Mouse (Mus musculus) heart, postnatal 36 days (tissue): Measurements from ENCODE around the gene Plscr3. TPM values are rescaled to one million over a fixed set of nuclear protein-coding genes. Genes with fewer than 3 reads are reported as not detected.
A peak's percentile ranks its signal among the peaks of the same experiment; 100 is the strongest.

Experiments
- DNase-seq, 2 experiments: peaks; one replicate each; pipeline ENCODE4 v3.0.0; 2021 to 2022
- intact Hi-C: fragments of 180-260 bp; cut with DNase I; formaldehyde crosslinking; loops from one replicate; pipeline ENCODE4 v1.15.1; 2025
- total RNA-seq, 2 experiments: library from RNA; stranded (reverse); gene quantifications; 2 replicates each; pipeline ENCODE4 v1.2.3; 2021

Plscr3 gene
- total RNA-seq, 2 experiments from 2014 or later = 24.6 to 26.7 TPM

GRCm38 (mm10) chr11:69822080-69822479 lies 24.1 kb upstream of the Plscr3 start, which contains the start of gene Spem1:
Spem1 (minus strand) TSS chr11:69822180.
- DNase-seq = no peak
- intact Hi-C loops = loop anchor here (5.0 kb wide), 1 partner anchor 45 kb away; no protein-coding TSS in a partner anchor

GRCm38 (mm10) chr11:69823456-69823855 lies 22.7 kb upstream of the Plscr3 start:
- no peak for DNase-seq
- intact Hi-C loops = loop anchor here (5.0 kb wide), 1 partner anchor 44 kb away; no protein-coding TSS in a partner anchor

- DNase-seq = no peak
- intact Hi-C loops = no loop called here
These were observed 17.3 kb upstream of the Plscr3 start for GRCm38 (mm10) chr11:69828832-69829231.

DNA sequence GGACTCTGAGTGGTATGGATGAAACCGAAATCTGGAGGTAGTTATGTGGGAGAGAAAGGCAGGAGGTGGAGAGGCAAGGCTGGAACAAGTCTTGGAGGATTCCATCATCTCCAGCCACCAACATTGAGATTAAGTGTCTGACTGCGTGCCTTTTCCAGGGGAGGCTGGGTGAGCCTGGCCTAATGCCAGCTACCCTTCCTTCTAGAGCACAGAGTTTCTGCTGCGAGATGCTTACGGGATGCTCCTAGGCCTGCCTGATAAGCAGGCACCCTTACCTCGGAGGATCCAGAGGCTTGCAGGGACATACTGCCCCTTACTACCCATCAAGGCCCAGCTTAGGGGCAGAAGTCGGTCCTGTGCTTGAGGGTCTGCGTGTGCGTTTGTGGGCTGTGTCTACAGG lies 12.6 kb upstream of the Plscr3 start:
- intact Hi-C loops = no loop called here
- no peak for DNase-seq

DNA sequence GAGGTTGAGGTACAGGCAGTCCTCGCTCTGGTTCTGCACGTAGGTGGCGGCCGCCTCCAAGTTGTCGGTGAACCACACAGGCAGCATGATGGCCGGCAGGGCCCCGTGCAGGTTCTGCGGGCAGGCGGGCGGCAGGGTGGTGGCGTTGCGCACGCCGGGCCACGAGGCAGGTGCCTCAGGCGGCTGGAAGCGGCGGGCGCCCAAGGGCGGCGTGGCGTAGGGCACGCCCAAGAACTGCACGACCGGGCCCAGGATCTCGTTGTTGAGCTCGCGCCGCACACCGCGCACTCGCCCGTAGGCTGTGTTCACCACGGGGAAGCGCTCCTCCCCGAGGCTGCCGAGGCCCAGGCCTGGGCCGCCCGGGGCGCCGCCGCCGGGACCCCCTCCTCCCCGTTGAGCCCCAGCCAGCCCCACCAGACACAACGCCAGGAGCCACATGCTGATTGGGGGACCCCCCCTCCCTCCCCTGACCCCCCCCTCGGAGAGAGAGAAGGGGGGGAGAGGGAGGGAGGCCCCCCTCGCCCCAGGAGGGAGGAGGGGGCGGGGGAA lies 12.1 kb upstream of the Plscr3 start:
- no peak for DNase-seq
- intact Hi-C loops = loop anchor here (2.0 kb wide), 1 partner anchor 31 kb away; no protein-coding TSS in a partner anchor

DNA sequence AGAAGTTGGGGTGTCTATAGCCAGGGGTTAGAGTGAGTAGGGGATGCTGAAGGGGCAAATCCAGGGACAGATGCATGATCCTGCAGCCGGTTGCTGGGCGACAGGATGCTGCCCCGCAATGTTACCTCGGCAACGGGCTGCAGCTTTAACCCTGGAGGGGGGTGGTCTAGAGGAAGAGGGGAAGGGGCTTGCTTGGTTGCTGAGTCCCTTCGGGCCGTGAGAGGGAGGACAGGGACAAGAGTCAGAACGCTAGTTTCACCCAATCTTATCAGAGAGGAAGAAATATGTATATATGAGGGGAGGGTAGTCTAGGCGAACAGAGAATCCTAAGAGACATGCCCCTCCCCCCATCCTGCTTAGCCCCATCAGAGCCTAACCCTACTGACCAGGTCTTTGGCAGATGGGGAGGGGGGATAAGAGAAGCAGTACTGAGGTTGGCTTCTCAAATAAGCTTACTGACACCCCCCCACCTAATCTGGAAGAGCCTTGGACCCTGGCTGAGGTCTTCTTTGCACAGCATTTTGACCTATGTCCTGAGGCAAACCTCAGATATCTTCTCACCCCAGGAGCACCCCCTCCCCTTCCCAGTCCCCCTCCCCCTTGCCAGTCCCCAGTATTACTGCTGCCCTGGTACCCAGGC lies 10.7 kb upstream of the Plscr3 start:
- intact Hi-C loops = loop anchor here (2.0 kb wide), 1 partner anchor 33 kb away; no protein-coding TSS in a partner anchor
- no peak for DNase-seq

DNA sequence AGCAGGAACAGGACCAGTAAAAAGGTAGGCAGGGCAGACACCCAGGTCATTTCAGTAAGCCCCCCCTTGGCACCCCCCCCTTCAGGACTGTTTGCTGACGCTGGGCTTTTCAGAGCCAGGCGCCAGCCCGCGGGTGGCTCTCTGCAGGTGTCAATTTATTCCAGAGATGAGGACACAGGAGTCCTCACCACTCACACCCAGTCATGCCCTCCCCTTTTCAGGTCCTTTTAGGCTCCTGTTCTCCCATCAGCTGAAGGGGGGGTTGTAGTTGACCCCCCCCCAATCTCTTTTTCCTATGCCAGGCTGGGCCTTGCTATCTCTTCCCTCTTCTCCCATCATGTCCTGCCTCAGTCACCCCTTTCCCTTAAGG lies 10.2 kb upstream of the Plscr3 start:
- DNase-seq = no peak
- intact Hi-C loops = loop anchor here (2.0 kb wide), 1 partner anchor 33 kb away; no protein-coding TSS in a partner anchor

DNA sequence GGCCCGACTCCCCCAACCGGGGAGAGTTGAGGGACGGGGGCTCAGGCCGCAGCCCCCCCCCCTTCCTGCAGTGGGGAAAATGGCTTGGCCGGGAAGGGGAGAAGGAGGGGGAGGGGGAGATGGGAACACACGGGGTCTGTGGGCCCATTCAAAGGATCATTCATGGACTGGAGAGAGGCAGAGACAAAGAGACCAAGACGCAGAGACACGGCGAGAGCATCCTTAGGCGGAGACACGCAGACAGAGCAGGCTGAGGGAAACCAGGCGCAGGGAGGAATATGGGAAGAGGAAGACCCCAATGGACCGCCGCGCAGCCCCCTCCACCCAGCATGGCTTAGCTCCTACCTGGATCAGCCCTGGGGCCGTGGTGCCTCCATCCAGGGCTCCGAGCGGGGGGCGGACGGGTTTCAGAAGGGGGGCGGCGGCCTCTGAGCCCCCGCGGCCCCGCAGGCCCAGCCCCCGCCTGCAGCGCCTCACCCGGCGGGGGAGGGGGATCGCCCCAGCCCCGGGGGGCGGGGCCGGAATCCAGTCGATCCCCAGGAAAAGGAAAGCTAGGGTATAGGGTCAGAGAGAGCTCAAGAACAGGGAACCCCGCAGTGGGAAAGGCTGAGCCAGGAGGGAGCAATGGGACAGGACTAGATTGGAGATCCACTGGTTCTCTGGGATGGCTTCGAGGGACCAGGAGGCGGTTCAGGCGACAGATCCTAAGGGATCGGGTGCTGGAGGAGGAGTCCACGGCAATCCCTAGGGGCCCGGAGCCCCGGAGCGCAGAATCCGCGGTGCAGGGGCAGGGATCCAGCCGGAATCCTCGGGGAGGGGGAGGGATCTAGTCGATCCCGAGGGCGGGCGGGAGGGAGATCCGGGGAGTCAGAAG lies 9.2 kb upstream of the Plscr3 start:
- DNase-seq = peak in 1 of 2 experiments; percentile 42
- intact Hi-C loops = no loop called here

- DNase-seq = no peak
- intact Hi-C loops = no loop called here
These were observed 8.6 kb upstream of the Plscr3 start, which contains the start of gene Nlgn2 for GRCm38 (mm10) chr11:69837604-69837951. Nlgn2 (minus strand) TSS chr11:69837784.

DNA sequence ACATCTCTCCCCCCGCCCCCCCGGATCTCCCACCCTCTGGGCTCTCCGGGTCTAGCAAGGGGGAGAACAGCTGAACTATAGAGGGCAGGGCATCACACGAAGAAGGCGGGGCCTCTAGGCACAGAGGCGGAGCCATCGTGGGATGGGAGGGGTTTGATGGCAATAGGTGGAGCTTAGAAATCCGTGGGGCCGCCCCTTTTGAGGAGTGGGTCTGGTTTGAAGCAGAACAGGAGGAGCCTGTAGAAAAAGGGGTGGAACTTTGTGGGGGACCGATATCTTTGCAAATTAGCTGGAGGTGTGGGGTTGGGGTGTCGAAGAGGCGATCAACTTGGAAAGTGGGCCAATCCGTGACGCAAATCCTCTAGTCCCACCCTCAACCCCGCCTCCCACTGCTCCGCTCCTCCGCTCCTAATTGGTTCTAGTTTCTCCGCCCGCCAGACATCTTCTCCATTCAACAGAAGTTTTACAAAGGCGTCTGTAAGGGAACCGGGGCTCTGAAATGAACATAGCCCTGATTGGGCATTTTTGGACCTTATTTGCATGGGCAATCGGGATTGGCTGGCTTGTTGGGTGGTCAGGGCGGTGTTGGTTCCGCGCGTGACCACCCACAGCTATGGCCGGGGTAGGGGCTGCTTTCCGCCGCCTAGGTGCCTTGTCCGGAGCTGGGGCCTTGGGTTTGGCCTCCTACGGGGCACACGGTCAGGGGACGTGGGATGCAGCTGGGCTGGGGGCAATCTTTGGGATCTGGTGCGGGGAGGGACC lies 8.0 kb upstream of the Plscr3 start, which contains the start of gene Tmem256:
Gene Tmem256 (plus strand): TSS at position 563 of the 762 bp plus-strand sequence.
- intact Hi-C loops = loop anchor here (2.0 kb wide), 1 partner anchor 39 kb away; no protein-coding TSS in a partner anchor
- peak; percentile 92 to 95 for DNase-seq

DNA sequence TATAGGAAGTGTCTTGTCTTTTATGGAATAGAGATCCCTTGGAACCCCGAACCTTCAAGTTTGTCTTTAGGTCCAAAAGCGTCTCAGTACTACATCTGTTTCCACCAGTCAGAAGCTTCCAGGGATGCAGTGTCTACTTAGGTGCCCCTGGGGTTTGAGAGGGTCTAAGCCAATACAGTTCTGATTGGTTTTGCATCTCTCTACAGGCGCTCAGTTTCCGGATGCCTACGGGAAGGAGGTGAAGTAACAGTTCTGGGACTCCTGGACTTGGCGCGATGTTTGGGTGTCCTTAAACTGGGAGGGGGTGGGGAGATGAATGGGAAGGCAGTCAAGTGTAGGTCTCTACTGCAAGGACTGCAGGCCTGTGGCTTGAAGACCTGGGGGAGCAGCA lies 7.5 kb upstream of the Plscr3 start:
- no peak for DNase-seq
- intact Hi-C loops = loop anchor here (2.0 kb wide), 1 partner anchor 38 kb away; no protein-coding TSS in a partner anchor

- intact Hi-C loops = loop anchor here (2.0 kb wide), 2 partner anchors 30 to 88 kb away; partner anchors contain the start of gene Polr2a
- DNase-seq = peak; percentile 42 to 62
These were observed 837 bp downstream of the Plscr3 start for GRCm38 (mm10) chr11:69846738-69847688.

GRCm38 (mm10) chr11:69848021-69848420 lies 1.8 kb downstream of the Plscr3 start:
- intact Hi-C loops = no loop called here
- DNase-seq = no peak

GRCm38 (mm10) chr11:69849128-69849527 lies 3.0 kb downstream of the Plscr3 start:
- no peak for DNase-seq
- intact Hi-C loops = no loop called here

GRCm38 (mm10) chr11:69849884-69850283 lies 3.7 kb downstream of the Plscr3 start:
- intact Hi-C loops = no loop called here
- no peak for DNase-seq

DNA sequence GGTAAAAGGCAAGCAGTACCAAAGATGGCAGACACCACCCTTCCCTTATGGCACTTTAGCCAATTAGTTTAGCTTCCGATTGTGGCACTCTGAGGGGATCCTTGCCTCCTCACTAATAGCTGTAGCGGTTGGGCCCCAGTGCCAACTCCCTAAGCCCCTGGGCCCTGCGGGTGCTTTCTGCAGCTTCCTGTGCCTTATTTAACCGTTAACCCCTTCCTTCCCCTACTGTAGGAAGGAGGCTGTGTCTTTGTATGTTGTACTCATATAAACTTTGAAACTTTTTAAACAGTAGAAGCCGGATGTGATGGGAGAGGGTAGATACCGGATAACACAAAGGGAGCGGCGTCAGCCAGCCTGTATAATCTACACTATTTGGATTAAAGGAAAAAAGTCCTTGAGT lies 4.6 kb downstream of the Plscr3 start:
- intact Hi-C loops = no loop called here
- DNase-seq = no peak

DNA sequence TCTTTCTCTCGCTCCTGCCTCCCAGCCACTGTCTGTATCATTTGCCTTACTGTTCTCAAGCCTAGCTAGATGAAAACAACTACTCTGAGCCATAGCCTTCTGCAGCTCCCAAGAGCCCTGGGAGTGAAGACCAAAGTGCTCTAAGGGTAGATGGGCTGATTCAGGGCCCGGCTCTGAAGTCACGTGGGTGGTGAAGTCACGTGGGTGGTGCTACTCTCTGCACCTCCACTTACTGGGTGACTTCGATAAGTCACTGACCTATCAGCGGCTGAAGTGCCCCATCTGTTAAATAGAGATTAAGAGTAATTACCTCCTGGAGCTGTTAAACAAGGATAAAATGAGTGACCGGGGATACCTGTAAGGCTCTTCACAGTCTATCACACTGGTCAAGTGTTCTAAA lies 7.8 kb downstream of the Plscr3 start:
- intact Hi-C loops = no loop called here
- no peak for DNase-seq

DNA sequence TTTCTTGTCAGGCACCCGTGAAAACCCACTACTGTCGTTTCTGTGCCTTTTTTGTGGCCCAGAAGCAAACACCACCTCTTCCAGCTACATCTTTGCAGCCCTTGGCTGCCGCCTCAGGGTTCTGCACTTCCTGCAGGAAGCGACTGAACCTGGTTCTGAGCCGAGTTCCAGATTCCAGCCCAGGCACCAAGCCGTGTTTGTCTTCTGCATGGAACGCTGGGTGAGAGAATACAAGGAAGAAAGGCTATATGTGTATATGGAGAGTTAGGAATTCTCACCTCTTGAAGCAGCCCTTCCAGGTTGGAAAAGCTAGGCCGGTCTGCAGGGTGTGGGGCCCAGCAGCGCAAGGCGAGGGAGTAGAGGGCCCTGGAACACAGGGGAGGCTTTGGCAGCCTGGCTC lies 8.5 kb downstream of the Plscr3 start:
- intact Hi-C loops = no loop called here
- no peak for DNase-seq

GRCm38 (mm10) chr11:69855347-69855746 lies 9.2 kb downstream of the Plscr3 start:
- peak in 1 of 2 experiments; percentile 55 for DNase-seq
- intact Hi-C loops = no loop called here
